Mouse (Mus musculus): ENCODE results near the gene Iqcn. TPM values are rescaled to one million over a fixed set of nuclear protein-coding genes. Genes with fewer than 3 reads are reported as not detected.

Gene Iqcn
- polyA plus RNA-seq, 1 experiment from 2014 or later, result 0.04 TPM

- DNase-seq, result peak; percentile 85
- no peak for TF ChIP-seq CTCF (IDR thresholded peaks at IDR 0.05; ENCODE audit: low read depth)
- Histone ChIP-seq H3K9ac (peak overlapping the region; percentile 58), H3K27me3 (ENCODE audit: insufficient read depth, low read length) (no peaks in the 10 kb centered on the region), H3K27ac (ENCODE audit: low read depth) (peak overlapping the region; percentile 26), H3K4me2 (peak overlapping the region; percentile 83), H3K4me1 (ENCODE audit: insufficient read depth) (no peaks in the 10 kb centered on the region), H3K4me3 (ENCODE audit: low read depth, low read length) (peak overlapping the region; percentile 49), H3K36me3 (ENCODE audit: insufficient read depth) (peaks cover 45% of the 10 kb centered on the region), H3K9me3 (ENCODE audit: low read depth, low read length) (no peaks in the 10 kb centered on the region)
- 6% methylated on average over 21 of the region's 21 CpGs for WGBS
- peak; percentile 67 for ATAC-seq (ENCODE audit: insufficient read depth)
Observed at GRCm38 (mm10) chr8:70766571-70767440, 63.5 kb downstream of the Iqcn start.

Other genes starting within 250 kb of the Iqcn start
- gene Klhl26, start 226.5 kb upstream of the Iqcn start, polyA plus RNA-seq (2014; fragmentation: Nextera tagmentation; extraction: Ambion mirVana), result 21.8 and 24.4 TPM in 2 replicates
- 6.7 and 8.3 TPM in 2 replicates for gene Tmem59l, start 216.1 kb upstream of the Iqcn start, polyA plus RNA-seq (2014; fragmentation: Nextera tagmentation; extraction: Ambion mirVana)
- gene Crlf1, start 210.3 kb upstream of the Iqcn start, polyA plus RNA-seq (2014; fragmentation: Nextera tagmentation; extraction: Ambion mirVana), result 151 and 165 TPM in 2 replicates
- gene Rex1bd, start 196.7 kb upstream of the Iqcn start, polyA plus RNA-seq (2014; fragmentation: Nextera tagmentation; extraction: Ambion mirVana), result 113 and 126 TPM in 2 replicates
- gene Uba52, start 192.7 kb upstream of the Iqcn start, polyA plus RNA-seq (2014; fragmentation: Nextera tagmentation; extraction: Ambion mirVana), result 964 and 1,036 TPM in 2 replicates
- gene Fkbp8, start 175.7 kb upstream of the Iqcn start, polyA plus RNA-seq (2014; fragmentation: Nextera tagmentation; extraction: Ambion mirVana), result 239 and 245 TPM in 2 replicates
- gene Kxd1, start 175.5 kb upstream of the Iqcn start, polyA plus RNA-seq (2014; fragmentation: Nextera tagmentation; extraction: Ambion mirVana), result 56.3 and 59.0 TPM in 2 replicates
- 18.5 and 20.0 TPM in 2 replicates for gene Ell, start 164.0 kb upstream of the Iqcn start, polyA plus RNA-seq (2014; fragmentation: Nextera tagmentation; extraction: Ambion mirVana)
- 91.6 and 107 TPM in 2 replicates for gene Isyna1, start 109.1 kb upstream of the Iqcn start, polyA plus RNA-seq (2014; fragmentation: Nextera tagmentation; extraction: Ambion mirVana)
- gene Ssbp4, start 94.6 kb upstream of the Iqcn start, polyA plus RNA-seq (2014; fragmentation: Nextera tagmentation; extraction: Ambion mirVana), result 127 and 143 TPM in 2 replicates
- 1.9 TPM in 2 replicates for gene Lrrc25, start 87.3 kb upstream of the Iqcn start, polyA plus RNA-seq (2014; fragmentation: Nextera tagmentation; extraction: Ambion mirVana)
- gene Gdf15, start 71.0 kb upstream of the Iqcn start, polyA plus RNA-seq (2014; fragmentation: Nextera tagmentation; extraction: Ambion mirVana), result 0.12 and 0.22 TPM in 2 replicates
- gene Pgpep1, start 43.1 kb upstream of the Iqcn start, polyA plus RNA-seq (2014; fragmentation: Nextera tagmentation; extraction: Ambion mirVana), result 46.6 and 48.2 TPM in 2 replicates
- gene Lsm4, start 30.2 kb upstream of the Iqcn start, polyA plus RNA-seq (2014; fragmentation: Nextera tagmentation; extraction: Ambion mirVana), result 305 and 327 TPM in 2 replicates
- gene Jund, start 4.5 kb upstream of the Iqcn start, polyA plus RNA-seq (2014; fragmentation: Nextera tagmentation; extraction: Ambion mirVana), result 70.1 and 72.9 TPM in 2 replicates
- gene Gm3336, start 15.1 kb downstream of the Iqcn start, polyA plus RNA-seq (2014; fragmentation: Nextera tagmentation; extraction: Ambion mirVana), result not detected in 2 replicates
- gene Pde4c, start 20.3 kb downstream of the Iqcn start, polyA plus RNA-seq (2014; fragmentation: Nextera tagmentation; extraction: Ambion mirVana), result 0.17 and 0.23 TPM in 2 replicates
- 10.5 and 12.0 TPM in 2 replicates for gene Rab3a, start 51.2 kb downstream of the Iqcn start, polyA plus RNA-seq (2014; fragmentation: Nextera tagmentation; extraction: Ambion mirVana)
- 27.9 and 29.4 TPM in 2 replicates for gene Mpv17l2, start 57.5 kb downstream of the Iqcn start, polyA plus RNA-seq (2014; fragmentation: Nextera tagmentation; extraction: Ambion mirVana)
- 46.5 and 52.4 TPM in 2 replicates for gene Pik3r2, start 73.3 kb downstream of the Iqcn start, polyA plus RNA-seq (2014; fragmentation: Nextera tagmentation; extraction: Ambion mirVana)
- gene Mast3, start 101.6 kb downstream of the Iqcn start, polyA plus RNA-seq (2014; fragmentation: Nextera tagmentation; extraction: Ambion mirVana), result 16.1 and 18.0 TPM in 2 replicates
- 0.17 TPM in 1 of 2 replicates, not detected in the other for gene Il12rb1, start 105.0 kb downstream of the Iqcn start, polyA plus RNA-seq (2014; fragmentation: Nextera tagmentation; extraction: Ambion mirVana)
- 4.3 and 4.4 TPM in 2 replicates for gene Arrdc2, start 136.3 kb downstream of the Iqcn start, polyA plus RNA-seq (2014; fragmentation: Nextera tagmentation; extraction: Ambion mirVana)
- gene Kcnn1, start 159.8 kb downstream of the Iqcn start, polyA plus RNA-seq (2014; fragmentation: Nextera tagmentation; extraction: Ambion mirVana), result 0.54 and 0.72 TPM in 2 replicates
- gene Ccdc124, start 170.5 kb downstream of the Iqcn start, polyA plus RNA-seq (2014; fragmentation: Nextera tagmentation; extraction: Ambion mirVana), result 121 and 125 TPM in 2 replicates
- gene Slc5a5, start 189.3 kb downstream of the Iqcn start, polyA plus RNA-seq (2014; fragmentation: Nextera tagmentation; extraction: Ambion mirVana), result 0.12 and 0.16 TPM in 2 replicates
- gene Rpl18a, start 194.0 kb downstream of the Iqcn start, polyA plus RNA-seq (2014; fragmentation: Nextera tagmentation; extraction: Ambion mirVana), result 5,317 and 5,483 TPM in 2 replicates
- gene Map1s, start 202.5 kb downstream of the Iqcn start, polyA plus RNA-seq (2014; fragmentation: Nextera tagmentation; extraction: Ambion mirVana), result 53.3 and 54.4 TPM in 2 replicates